ENCODE assay signal across 8 mouse cellular contexts in genomic region chr8:70700555-70700922, GRCm38 (mm10). TPM values are rescaled to one million over a fixed set of nuclear protein-coding genes. Genes with fewer than 3 reads are reported as not detected.
DNase-seq lines count a peak whose midpoint lies in the region; ATAC-seq and TF ChIP-seq lines count a peak whose summit lies in the region.

No protein-coding gene starts in this region.

- 2% methylated on average over 20 of the region's 20 CpGs for WGBS in cerebellum, adult 2 months
- under 1% methylated on average over 20 of the region's 20 CpGs for WGBS in forebrain, postnatal 0 days
- under 1% methylated on average over 20 of the region's 20 CpGs for WGBS in lung, embryonic 14.5 days
- under 1% methylated on average over 20 of the region's 20 CpGs for WGBS in olfactory bulb, adult 2 months

- TF ChIP-seq POLR2A in cerebellum, adult 2 months (IDR thresholded peaks at IDR 0.05; ENCODE audit: borderline replicate concordance, insufficient read depth, low read length), result peak; percentile 34; the same call in 1 of the 2 replicates
- TF ChIP-seq POLR2A in olfactory bulb, adult 2 months (IDR thresholded peaks at IDR 0.05; ENCODE audit: insufficient read depth, low read depth, low read length), result 0 out of 2 replicates have a peak, but pooled peaks have one; percentile 4

- peaks cover 46% of the 10 kb centered on the region for H3K4me1 ChIP-seq in cerebellum, adult 2 months (ENCODE audit: control insufficient read depth, insufficient read depth, low read length)
- H3K4me1 ChIP-seq in forebrain, postnatal 0 days (ENCODE audit: insufficient read depth), result peaks cover 22% of the 10 kb centered on the region
- H3K4me1 ChIP-seq in lung, embryonic 14.5 days (ENCODE audit: insufficient read depth), result peaks cover 21% of the 10 kb centered on the region
- H3K4me1 ChIP-seq in olfactory bulb, adult 2 months (ENCODE audit: control insufficient read depth, insufficient read depth, low read length), result peaks cover 37% of the 10 kb centered on the region

- no peaks in the 10 kb centered on the region for H3K27me3 ChIP-seq in cerebellum, adult 2 months (ENCODE audit: control insufficient read depth, insufficient read depth, low read length)
- H3K27me3 ChIP-seq in forebrain, postnatal 0 days (ENCODE audit: insufficient read depth, low read length), result no peaks in the 10 kb centered on the region
- H3K27me3 ChIP-seq in lung, embryonic 14.5 days (ENCODE audit: insufficient read depth, low read length), result no peaks in the 10 kb centered on the region

- peak overlapping the region; percentile 60 for H3K4me2 ChIP-seq in forebrain, postnatal 0 days (ENCODE audit: low read depth)
- peak overlapping the region; percentile 73 for H3K4me2 ChIP-seq in lung, embryonic 14.5 days

- peak; percentile 8 for ATAC-seq in forebrain, postnatal 0 days
- ATAC-seq in lung, embryonic 14.5 days (ENCODE audit: insufficient read depth), result no peak; the same call in 1 of the 2 replicates

- H3K9me3 ChIP-seq in forebrain, postnatal 0 days (ENCODE audit: low read length), result no peaks in the 10 kb centered on the region
- H3K9me3 ChIP-seq in lung, embryonic 14.5 days (ENCODE audit: low read depth, low read length), result no peaks in the 10 kb centered on the region

- TF ChIP-seq CTCF in cerebellum, adult 2 months (IDR thresholded peaks at IDR 0.05; ENCODE audit: borderline replicate concordance, insufficient read depth, low read depth, low read length), result peak; percentile 54; the same call in 1 of the 2 replicates
- TF ChIP-seq CTCF in forebrain, postnatal 0 days (IDR thresholded peaks at IDR 0.05; ENCODE audit: low read depth), result peak; percentile 77
- peak; percentile 83 for TF ChIP-seq CTCF in lung, embryonic 14.5 days (IDR thresholded peaks at IDR 0.05; ENCODE audit: low read depth)
- TF ChIP-seq CTCF in olfactory bulb, adult 2 months (IDR thresholded peaks at IDR 0.05; ENCODE audit: insufficient read depth, low read depth, low read length), result peak; percentile 78

- H3K9ac ChIP-seq in forebrain, postnatal 0 days, result peak overlapping the region; percentile 98
- H3K9ac ChIP-seq in lung, embryonic 14.5 days, result peak overlapping the region; percentile 99

- H3K27ac ChIP-seq in cerebellum, adult 2 months (ENCODE audit: insufficient read depth, low read length), result peak overlapping the region; percentile 83
- peak overlapping the region; percentile 97 for H3K27ac ChIP-seq in forebrain, postnatal 0 days (ENCODE audit: low read depth, low read length)
- H3K27ac ChIP-seq in lung, embryonic 14.5 days (ENCODE audit: low read depth), result peak overlapping the region; percentile 99
- H3K27ac ChIP-seq in olfactory bulb, adult 2 months (ENCODE audit: insufficient read depth, low read depth, low read length), result peak overlapping the region; percentile 58

- H3K4me3 ChIP-seq in cerebellum, adult 2 months (replicated peaks; ENCODE audit: insufficient read depth, low read depth, low read length), result peak overlapping the region; percentile 77
- H3K4me3 ChIP-seq in forebrain, postnatal 0 days (ENCODE audit: low read depth, low read length), result peak overlapping the region; percentile 66
- H3K4me3 ChIP-seq in lung, embryonic 14.5 days (ENCODE audit: low read depth, low read length), result peak overlapping the region; percentile 97
- peak overlapping the region; percentile 81 for H3K4me3 ChIP-seq in olfactory bulb, adult 2 months (ENCODE audit: insufficient read depth, low read depth, low read length)

- DNase-seq in ES-CJ7 (ENCODE audit: low read depth, low spot score), result peak; percentile 95
- peak; percentile 87 to 89 for DNase-seq in cerebellum, adult 2 months
- peak; percentile 93 for DNase-seq in forebrain, postnatal 0 days
- DNase-seq in heart, postnatal 4 days, result peak; percentile 92
- DNase-seq in layer of hippocampus, adult 8-10 months (ENCODE audit: low spot score in 2 of 2), result peak; percentile 81
- peak; percentile 96 for DNase-seq in lung, embryonic 14.5 days
- DNase-seq in thymus, adult 18-20 months, result peak; percentile 87 to 90

- H3K36me3 ChIP-seq in forebrain, postnatal 0 days (ENCODE audit: insufficient read depth), result peaks cover 10% of the 10 kb centered on the region; the same call in 1 of the 2 replicates
- H3K36me3 ChIP-seq in lung, embryonic 14.5 days (ENCODE audit: insufficient read depth), result peaks cover 20% of the 10 kb centered on the region

RNA-seq across cellular contexts. Expression of gene Jund, which starts 1.8 kb away (rescaled TPM):
- 252 and 274 TPM in 2 replicates for polyA plus RNA-seq in cerebellum, adult 2 months (2012; rRNA removed)
- 333 and 392 TPM in 2 replicates for total RNA-seq in forebrain, postnatal 0 days (2014; rRNA removed)
- polyA plus RNA-seq in forebrain, postnatal 0 days (2015; fragmentation: Nextera tagmentation; extraction: Ambion mirVana), result 108 and 114 TPM in 2 replicates
- total RNA-seq in heart, postnatal 4 days (2021), result 100 to 1,000 TPM; 254 to 261 TPM
- 100 to 1,000 TPM; 149 to 190 (median 160) TPM for total RNA-seq in layer of hippocampus, adult 8-10 months (2022)
- 70.1 and 72.9 TPM in 2 replicates for polyA plus RNA-seq in lung, embryonic 14.5 days (2014; fragmentation: Nextera tagmentation; extraction: Ambion mirVana)
- not detected in 2 replicates for polyA plus RNA-seq in olfactory bulb, adult 2 months (2012; ENCODE audit: insufficient read depth, insufficient read length, low replicate concordance, missing spikeins)

RNA-seq across cellular contexts. Expression of gene Iqcn, which starts 2.7 kb away (rescaled TPM):
- 0.08 and 0.11 TPM in 2 replicates for polyA plus RNA-seq in cerebellum, adult 2 months (2012; rRNA removed)
- total RNA-seq in forebrain, postnatal 0 days (2014; rRNA removed), result 0.33 TPM in 1 of 2 replicates, not detected in the other
- polyA plus RNA-seq in forebrain, postnatal 0 days (2015; fragmentation: Nextera tagmentation; extraction: Ambion mirVana), result 0.03 and 0.08 TPM in 2 replicates
- under 1 TPM; 0.10 to 0.11 TPM for total RNA-seq in heart, postnatal 4 days (2021)
- under 1 TPM in 2 of 4 experiments, not detected in 2; 0.14 to 0.16 TPM for total RNA-seq in layer of hippocampus, adult 8-10 months (2022)
- polyA plus RNA-seq in lung, embryonic 14.5 days (2014; fragmentation: Nextera tagmentation; extraction: Ambion mirVana), result 0.04 TPM in 1 of 2 replicates, not detected in the other
- polyA plus RNA-seq in olfactory bulb, adult 2 months (2012; ENCODE audit: insufficient read depth, insufficient read length, low replicate concordance, missing spikeins), result not detected in 2 replicates

RNA-seq across cellular contexts. Expression of gene Gm3336, which starts 17.8 kb away (rescaled TPM):
- polyA plus RNA-seq in cerebellum, adult 2 months (2012; rRNA removed), result 0.13 TPM in 1 of 2 replicates, not detected in the other
- total RNA-seq in forebrain, postnatal 0 days (2014; rRNA removed), result not detected in 2 replicates
- polyA plus RNA-seq in forebrain, postnatal 0 days (2015; fragmentation: Nextera tagmentation; extraction: Ambion mirVana), result not detected in 2 replicates
- not detected for total RNA-seq in heart, postnatal 4 days (2021)
- total RNA-seq in layer of hippocampus, adult 8-10 months (2022), result not detected
- not detected in 2 replicates for polyA plus RNA-seq in lung, embryonic 14.5 days (2014; fragmentation: Nextera tagmentation; extraction: Ambion mirVana)
- polyA plus RNA-seq in olfactory bulb, adult 2 months (2012; ENCODE audit: insufficient read depth, insufficient read length, low replicate concordance, missing spikeins), result not detected in 2 replicates

RNA-seq across cellular contexts. Expression of gene Pde4c, which starts 23.0 kb away (rescaled TPM):
- polyA plus RNA-seq in cerebellum, adult 2 months (2012; rRNA removed), result 2.5 and 3.0 TPM in 2 replicates
- 0.48 and 0.62 TPM in 2 replicates for total RNA-seq in forebrain, postnatal 0 days (2014; rRNA removed)
- polyA plus RNA-seq in forebrain, postnatal 0 days (2015; fragmentation: Nextera tagmentation; extraction: Ambion mirVana), result 0.10 and 0.23 TPM in 2 replicates
- total RNA-seq in heart, postnatal 4 days (2021), result 1 to 10 TPM in 1 of 2 experiments, under 1 TPM in 1; 0.74 to 1.0 TPM
- 1 to 10 TPM; 1.1 to 2.9 (median 1.5) TPM for total RNA-seq in layer of hippocampus, adult 8-10 months (2022)
- 0.17 and 0.23 TPM in 2 replicates for polyA plus RNA-seq in lung, embryonic 14.5 days (2014; fragmentation: Nextera tagmentation; extraction: Ambion mirVana)
- not detected in 2 replicates for polyA plus RNA-seq in olfactory bulb, adult 2 months (2012; ENCODE audit: insufficient read depth, insufficient read length, low replicate concordance, missing spikeins)

RNA-seq across cellular contexts. Expression of gene Lsm4, which starts 27.5 kb away (rescaled TPM):
- polyA plus RNA-seq in cerebellum, adult 2 months (2012; rRNA removed), result 113 and 117 TPM in 2 replicates
- total RNA-seq in forebrain, postnatal 0 days (2014; rRNA removed), result 93.7 and 140 TPM in 2 replicates
- 177 and 231 TPM in 2 replicates for polyA plus RNA-seq in forebrain, postnatal 0 days (2015; fragmentation: Nextera tagmentation; extraction: Ambion mirVana)
- total RNA-seq in heart, postnatal 4 days (2021), result 100 to 1,000 TPM; 107 to 120 TPM
- total RNA-seq in layer of hippocampus, adult 8-10 months (2022), result 10 to 100 TPM; 57.1 to 66.2 (median 64.1) TPM
- 305 and 327 TPM in 2 replicates for polyA plus RNA-seq in lung, embryonic 14.5 days (2014; fragmentation: Nextera tagmentation; extraction: Ambion mirVana)
- not detected in 2 replicates for polyA plus RNA-seq in olfactory bulb, adult 2 months (2012; ENCODE audit: insufficient read depth, insufficient read length, low replicate concordance, missing spikeins)
